Comparison of ENCODE assay signal across 17 mouse cellular contexts in genomic region chr14:32881693-32882092, GRCm38 (mm10). TPM values are rescaled to one million over a fixed set of nuclear protein-coding genes. Genes with fewer than 3 reads are reported as not detected.
DNase-seq lines count a peak whose midpoint lies in the region; ATAC-seq and TF ChIP-seq lines count a peak whose summit lies in the region.
"Had no signal": no experiment of that assay in that cellular context is flagged by ENCODE, and none has a peak within 500 bp of the region (broad histone marks: within the 10 kb centered on the region; RNA-seq: fewer than 3 reads in every experiment).

No protein-coding gene starts in this region.

- WGBS in lung, embryonic 14.5 days, result 39% methylated on average over 1 of the region's 1 CpGs
- 40% methylated on average over 1 of the region's 1 CpGs for WGBS in lung, adult 2 months
- WGBS in heart, embryonic 10.5 days, result 45% methylated on average over 1 of the region's 1 CpGs

- H3K4me3 ChIP-seq in lung, embryonic 14.5 days (ENCODE audit: low read depth, low read length), result no peak overlapping the region
- no peak overlapping the region for H3K4me3 ChIP-seq in lung, adult 2 months (replicated peaks; ENCODE audit: extremely low read depth, low read depth, low read length)
- no peak overlapping the region for H3K4me3 ChIP-seq in heart, embryonic 10.5 days
- H3K4me3 ChIP-seq: erythroblast, embryonic 14.5 days; kidney, embryonic 15.5 days; limb, embryonic 15.5 days had no signal

- no peak overlapping the region for H3K4me2 ChIP-seq in lung, embryonic 14.5 days
- H3K4me2 ChIP-seq: kidney, embryonic 15.5 days; limb, embryonic 15.5 days had no signal

- peak; percentile 43 for DNase-seq in lung, embryonic 14.5 days
- no peak for DNase-seq in lung, adult 2 months
- peak; percentile 64 for DNase-seq in adrenal gland, postnatal 14 days
- no peak for DNase-seq in heart, embryonic 10.5 days (ENCODE audit: low spot score)
- DNase-seq in heart, postnatal 4 days, result peak; percentile 72
- no peak for DNase-seq in cerebellum, adult 11 months
- DNase-seq in right cerebral cortex, postnatal 4 days, result no peak
- DNase-seq: cerebellum, adult 9-10 months; midbrain, embryonic 14.5 days had no signal

- TF ChIP-seq POLR2A in lung, adult 2 months (IDR thresholded peaks at IDR 0.05; ENCODE audit: borderline replicate concordance, extremely low read depth, low read depth, low read length), result no peak

- TF ChIP-seq CTCF in lung, embryonic 14.5 days (IDR thresholded peaks at IDR 0.05; ENCODE audit: low read depth), result no peak
- TF ChIP-seq CTCF in lung, adult 2 months (IDR thresholded peaks at IDR 0.05; ENCODE audit: insufficient read depth, low read length), result no peak

- no peak overlapping the region; the same call in 1 of the 2 replicates for H3K27ac ChIP-seq in lung, embryonic 14.5 days (ENCODE audit: low read depth)
- 0 out of 2 replicates have a peak overlapping the region, but pooled peaks have one; percentile 36 for H3K27ac ChIP-seq in heart, embryonic 10.5 days
- H3K27ac ChIP-seq: kidney, embryonic 15.5 days; limb, embryonic 15.5 days had no signal

- ATAC-seq in lung, embryonic 14.5 days (ENCODE audit: insufficient read depth), result peak; percentile 65; the same call in 1 of the 2 replicates

- no peaks in the 10 kb centered on the region for H3K27me3 ChIP-seq in lung, embryonic 14.5 days (ENCODE audit: insufficient read depth, low read length)
- H3K27me3 ChIP-seq in heart, embryonic 10.5 days (ENCODE audit: insufficient read depth, poor library complexity, severe bottlenecking), result no peaks in the 10 kb centered on the region
- H3K27me3 ChIP-seq: kidney, embryonic 15.5 days; limb, embryonic 15.5 days had no signal

- H3K4me1 ChIP-seq in lung, embryonic 14.5 days (ENCODE audit: insufficient read depth), result peaks cover 3% of the 10 kb centered on the region; the same call in 1 of the 2 replicates
- no peaks in the 10 kb centered on the region for H3K4me1 ChIP-seq in lung, adult 2 months (ENCODE audit: control insufficient read depth, insufficient read depth, low read length)
- peaks cover 38% of the 10 kb centered on the region for H3K4me1 ChIP-seq in heart, embryonic 10.5 days

- no peaks in the 10 kb centered on the region for H3K9me3 ChIP-seq in lung, embryonic 14.5 days (ENCODE audit: low read depth, low read length)
- no peaks in the 10 kb centered on the region for H3K9me3 ChIP-seq in heart, embryonic 10.5 days
- H3K9me3 ChIP-seq: kidney, embryonic 15.5 days; limb, embryonic 15.5 days had no signal

- no peak overlapping the region for H3K9ac ChIP-seq in lung, embryonic 14.5 days
- H3K9ac ChIP-seq: kidney, embryonic 15.5 days; limb, embryonic 15.5 days had no signal

- H3K36me3 ChIP-seq in lung, embryonic 14.5 days (ENCODE audit: insufficient read depth), result no peaks in the 10 kb centered on the region
- no peaks in the 10 kb centered on the region for H3K36me3 ChIP-seq in heart, embryonic 10.5 days
- H3K36me3 ChIP-seq: kidney, embryonic 15.5 days; limb, embryonic 15.5 days had no signal

RNA-seq across cellular contexts. Expression of gene Vstm4, which starts 25.1 kb away (rescaled TPM):
- polyA plus RNA-seq in lung, embryonic 14.5 days (2014; fragmentation: Nextera tagmentation; extraction: Ambion mirVana), result 52.5 and 56.2 TPM in 2 replicates
- polyA plus RNA-seq in lung, adult 2 months (2012; rRNA removed), result 11.2 and 12.1 TPM in 2 replicates
- 18.0 and 18.2 TPM in 2 replicates for total RNA-seq in adrenal gland, postnatal 14 days (2021)
- polyA plus RNA-seq in heart, embryonic 10.5 days (2016; fragmentation: Nextera tagmentation; extraction: Ambion mirVana), result 6.1 and 9.5 TPM in 2 replicates
- total RNA-seq in heart, postnatal 4 days (2021), result 10 to 100 TPM; 18.6 to 19.4 TPM
- total RNA-seq: MEL had no signal
- polyA plus RNA-seq: erythroblast, embryonic 14.5 days had no signal

RNA-seq across cellular contexts. Expression of gene Fam170b, which starts 47.9 kb away (rescaled TPM):
- polyA plus RNA-seq in lung, embryonic 14.5 days (2014; fragmentation: Nextera tagmentation; extraction: Ambion mirVana), result 0.17 TPM in 1 of 2 replicates, not detected in the other
- polyA plus RNA-seq in lung, adult 2 months (2012; rRNA removed), result not detected in 2 replicates
- not detected in 2 replicates for total RNA-seq in adrenal gland, postnatal 14 days (2021)
- polyA plus RNA-seq in heart, embryonic 10.5 days (2016; fragmentation: Nextera tagmentation; extraction: Ambion mirVana), result 0.09 TPM in 1 of 2 replicates, not detected in the other
- total RNA-seq in heart, postnatal 4 days (2021), result under 1 TPM in 1 of 2 experiments, not detected in 1; 0.16 TPM
- total RNA-seq: layer of hippocampus, adult 8-10 months; left cerebral cortex, adult 8-10 months; MEL had no signal
- polyA plus RNA-seq: brain, embryonic 14.5 days; erythroblast, embryonic 14.5 days; limb, embryonic 15.5 days; midbrain, embryonic 14.5 days; small intestine, adult 2 months had no signal

Comparison
In these comparisons a context has a peak if more than half of its experiments do, and no peak if none do; other contexts are left out.
1. DNase-seq: peak in lung, embryonic 14.5 days (single experiment), adrenal gland, postnatal 14 days (single experiment) and heart, postnatal 4 days (single experiment); none in lung, adult 2 months (single experiment), heart, embryonic 10.5 days (single experiment), cerebellum, adult 11 months (single experiment) and right cerebral cortex, postnatal 4 days (single experiment).